Mouse (Mus musculus) E14TG2a.4 (cell line): ENCODE measurements at regions not wholly inside any gene's neighbourhood (a gene's known extent, or its start where the extent isn't known, plus 50 kb on each side); places are given as distances from the start of the nearest gene placed in this dataset.

Experiments used
- CTCF ChIP-seq: conservative IDR thresholded peaks from 2 replicates; pipeline ENCODE4 v1.5.1; 2014; ENCODE audit warnings: low read length
- NANOG ChIP-seq: IDR thresholded peaks from 2 replicates; pipeline ENCODE4 v1.6.1; 2014; ENCODE audit warnings: borderline replicate concordance, low read length, mixed read lengths

DNA sequence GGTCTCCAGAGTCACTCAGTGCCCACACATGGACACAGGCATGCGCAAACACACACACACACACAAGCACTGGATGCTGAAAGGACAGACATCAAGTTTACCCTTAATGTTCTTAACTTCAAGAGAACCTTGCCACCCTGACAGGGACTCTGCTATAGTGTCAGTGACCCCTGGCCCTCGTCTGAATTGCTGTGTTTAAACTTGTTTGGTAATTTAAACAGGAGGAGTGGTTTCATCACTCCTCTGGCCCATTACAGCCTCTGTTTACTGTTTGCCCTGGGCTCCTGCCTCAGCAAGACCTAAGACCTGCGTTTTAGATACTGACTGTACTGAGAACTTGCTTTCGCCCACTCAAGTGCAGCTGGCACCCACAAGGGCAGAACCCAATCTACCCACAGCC lies 139.4 kb downstream of the Sox4 start:
- TF ChIP-seq CTCF (no peak), NANOG (no peak)
